Mouse (Mus musculus): ENCODE measurements around the gene Entpd2. TPM values are rescaled to one million over a fixed set of nuclear protein-coding genes. Genes with fewer than 3 reads are reported as not detected.

Gene Entpd2
- polyA plus RNA-seq, 1 experiment from 2014 or later = 3.6 TPM

- ATAC-seq (ENCODE audit: low read depth) = no peak
- Histone ChIP-seq H3K9me3 (ENCODE audit: control insufficient read depth, low read length) (no peaks in the 10 kb centered on the region), H3K9ac (ENCODE audit: low read length) (no peak overlapping the region), H3K27me3 (ENCODE audit: control insufficient read depth, insufficient read depth, low read depth, low read length) (peaks cover 11% of the 10 kb centered on the region), H3K4me1 (replicated peaks; ENCODE audit: control insufficient read depth, insufficient read depth, low read length) (peaks cover 10% of the 10 kb centered on the region), H3K4me2 (ENCODE audit: low read depth, low read length) (no peak overlapping the region), H3K4me3 (ENCODE audit: low read length) (no peak overlapping the region), H3K27ac (ENCODE audit: low read length) (no peak overlapping the region), H3K36me3 (ENCODE audit: control insufficient read depth, insufficient read depth, low read length) (no peaks in the 10 kb centered on the region)
- 63% methylated on average over 11 of the region's 11 CpGs for WGBS
Observed at GRCm38 (mm10) chr2:25432326-25433098, 36.8 kb downstream of the Entpd2 start.

GRCm38 (mm10) chr2:25433101-25433500, 37.4 kb downstream of the Entpd2 start:
- Histone ChIP-seq H3K9me3 (ENCODE audit: control insufficient read depth, low read length) (no peaks in the 10 kb centered on the region), H3K9ac (ENCODE audit: low read length) (no peak overlapping the region), H3K27ac (ENCODE audit: low read length) (no peak overlapping the region), H3K4me3 (ENCODE audit: low read length) (no peak overlapping the region), H3K4me1 (replicated peaks; ENCODE audit: control insufficient read depth, insufficient read depth, low read length) (peaks cover 10% of the 10 kb centered on the region), H3K27me3 (ENCODE audit: control insufficient read depth, insufficient read depth, low read depth, low read length) (peaks cover 11% of the 10 kb centered on the region), H3K4me2 (ENCODE audit: low read depth, low read length) (no peak overlapping the region), H3K36me3 (ENCODE audit: control insufficient read depth, insufficient read depth, low read length) (no peaks in the 10 kb centered on the region)
- 75% methylated on average over 17 of the region's 17 CpGs for WGBS
- no peak for ATAC-seq (ENCODE audit: low read depth)

- no peak for ATAC-seq (ENCODE audit: low read depth)
- H3K27ac ChIP-seq (ENCODE audit: low read length) = no peak overlapping the region
- WGBS = 77% methylated on average over 8 of the region's 8 CpGs
- peaks cover 5% of the 10 kb centered on the region; the same call in 1 of the 2 replicates for H3K4me1 ChIP-seq (replicated peaks; ENCODE audit: control insufficient read depth, insufficient read depth, low read length)
- no peak overlapping the region for H3K4me2 ChIP-seq (ENCODE audit: low read depth, low read length)
- no peak overlapping the region for H3K9ac ChIP-seq (ENCODE audit: low read length)
- H3K4me3 ChIP-seq (ENCODE audit: low read length) = no peak overlapping the region
- no peaks in the 10 kb centered on the region for H3K36me3 ChIP-seq (ENCODE audit: control insufficient read depth, insufficient read depth, low read length)
- no peaks in the 10 kb centered on the region for H3K9me3 ChIP-seq (ENCODE audit: control insufficient read depth, low read length)
- peaks cover 7% of the 10 kb centered on the region for H3K27me3 ChIP-seq (ENCODE audit: control insufficient read depth, insufficient read depth, low read depth, low read length)
Observed at GRCm38 (mm10) chr2:25434292-25434691, 38.6 kb downstream of the Entpd2 start.

GRCm38 (mm10) chr2:25436286-25436820, 40.7 kb downstream of the Entpd2 start:
- Histone ChIP-seq H3K4me3 (ENCODE audit: low read length) (no peak overlapping the region), H3K4me2 (ENCODE audit: low read depth, low read length) (no peak overlapping the region), H3K4me1 (replicated peaks; ENCODE audit: control insufficient read depth, insufficient read depth, low read length) (no peaks in the 10 kb centered on the region), H3K9me3 (ENCODE audit: control insufficient read depth, low read length) (no peaks in the 10 kb centered on the region), H3K36me3 (ENCODE audit: control insufficient read depth, insufficient read depth, low read length) (no peaks in the 10 kb centered on the region), H3K27ac (ENCODE audit: low read length) (no peak overlapping the region), H3K9ac (ENCODE audit: low read length) (no peak overlapping the region), H3K27me3 (ENCODE audit: control insufficient read depth, insufficient read depth, low read depth, low read length) (no peaks in the 10 kb centered on the region)
- 95% methylated on average over 10 of the region's 10 CpGs for WGBS
- no peak for ATAC-seq (ENCODE audit: low read depth)

GRCm38 (mm10) chr2:25441067-25441466, 45.4 kb downstream of the Entpd2 start:
- 78% methylated on average over 20 of the region's 20 CpGs for WGBS
- no peaks in the 10 kb centered on the region for H3K36me3 ChIP-seq (ENCODE audit: control insufficient read depth, insufficient read depth, low read length)

GRCm38 (mm10) chr2:25442682-25443081, 47.0 kb downstream of the Entpd2 start:
- no peaks in the 10 kb centered on the region for H3K9me3 ChIP-seq (ENCODE audit: control insufficient read depth, low read length)
- no peaks in the 10 kb centered on the region for H3K4me1 ChIP-seq (replicated peaks; ENCODE audit: control insufficient read depth, insufficient read depth, low read length)
- no peak overlapping the region for H3K4me3 ChIP-seq (ENCODE audit: low read length)
- H3K27me3 ChIP-seq (ENCODE audit: control insufficient read depth, insufficient read depth, low read depth, low read length) = no peaks in the 10 kb centered on the region
- no peak overlapping the region for H3K9ac ChIP-seq (ENCODE audit: low read length)
- H3K4me2 ChIP-seq (ENCODE audit: low read depth, low read length) = no peak overlapping the region
- ATAC-seq (ENCODE audit: low read depth) = no peak
- no peaks in the 10 kb centered on the region for H3K36me3 ChIP-seq (ENCODE audit: control insufficient read depth, insufficient read depth, low read length)
- no peak overlapping the region for H3K27ac ChIP-seq (ENCODE audit: low read length)
- WGBS = 87% methylated on average over 14 of the region's 14 CpGs

More at GRCm38 (mm10) chr2:25441067-25441466, 45.4 kb downstream of the Entpd2 start:
- no peaks in the 10 kb centered on the region for H3K4me1 ChIP-seq (replicated peaks; ENCODE audit: control insufficient read depth, insufficient read depth, low read length)
- no peak overlapping the region for H3K9ac ChIP-seq (ENCODE audit: low read length)
- no peaks in the 10 kb centered on the region for H3K9me3 ChIP-seq (ENCODE audit: control insufficient read depth, low read length)
- no peak for ATAC-seq (ENCODE audit: low read depth)
- H3K4me3 ChIP-seq (ENCODE audit: low read length) = no peak overlapping the region
- no peak overlapping the region for H3K4me2 ChIP-seq (ENCODE audit: low read depth, low read length)
- H3K27me3 ChIP-seq (ENCODE audit: control insufficient read depth, insufficient read depth, low read depth, low read length) = no peaks in the 10 kb centered on the region
- H3K27ac ChIP-seq (ENCODE audit: low read length) = no peak overlapping the region

Small RNAs within 50 kb of the gene (microRNA-seq; reads per million reads assigned to microRNA genes)
- gene Mir3087 = not detected

Other genes starting within 250 kb of the Entpd2 start
- 9.8 and 10.0 TPM in 2 replicates for gene Nrarp, start 215.1 kb upstream of the Entpd2 start, polyA plus RNA-seq (2015; fragmentation: Nextera tagmentation; extraction: Ambion mirVana)
- 10.0 and 12.5 TPM in 2 replicates for gene Tor4a, start 199.0 kb upstream of the Entpd2 start, polyA plus RNA-seq (2015; fragmentation: Nextera tagmentation; extraction: Ambion mirVana)
- 112 and 113 TPM in 2 replicates for gene Nelfb, start 184.4 kb upstream of the Entpd2 start, polyA plus RNA-seq (2015; fragmentation: Nextera tagmentation; extraction: Ambion mirVana)
- gene Stpg3, start 181.2 kb upstream of the Entpd2 start, polyA plus RNA-seq (2015; fragmentation: Nextera tagmentation; extraction: Ambion mirVana) = 0.15 TPM in 1 of 2 replicates, not detected in the other
- 0.68 TPM in 1 of 2 replicates, not detected in the other for gene Fam166a, start 177.1 kb upstream of the Entpd2 start, polyA plus RNA-seq (2015; fragmentation: Nextera tagmentation; extraction: Ambion mirVana)
- gene Tubb4b, start 171.2 kb upstream of the Entpd2 start, polyA plus RNA-seq (2015; fragmentation: Nextera tagmentation; extraction: Ambion mirVana) = 677 and 731 TPM in 2 replicates
- gene Slc34a3, start 161.5 kb upstream of the Entpd2 start, polyA plus RNA-seq (2015; fragmentation: Nextera tagmentation; extraction: Ambion mirVana) = not detected in 2 replicates
- not detected in 2 replicates for gene Rnf224, start 159.1 kb upstream of the Entpd2 start, polyA plus RNA-seq (2015; fragmentation: Nextera tagmentation; extraction: Ambion mirVana)
- gene Rnf208, start 153.6 kb upstream of the Entpd2 start, polyA plus RNA-seq (2015; fragmentation: Nextera tagmentation; extraction: Ambion mirVana) = 8.3 and 9.1 TPM in 2 replicates
- 0.67 TPM in 1 of 2 replicates, not detected in the other for gene Cysrt1, start 153.4 kb upstream of the Entpd2 start, polyA plus RNA-seq (2015; fragmentation: Nextera tagmentation; extraction: Ambion mirVana)
- gene AL732309.1, start 149.0 kb upstream of the Entpd2 start, polyA plus RNA-seq (2015; fragmentation: Nextera tagmentation; extraction: Ambion mirVana) = 4.5 and 5.9 TPM in 2 replicates
- 20.3 and 22.0 TPM in 2 replicates for gene Tmem203, start 140.4 kb upstream of the Entpd2 start, polyA plus RNA-seq (2015; fragmentation: Nextera tagmentation; extraction: Ambion mirVana)
- 6.4 and 6.5 TPM in 2 replicates for gene Tprn, start 133.3 kb upstream of the Entpd2 start, polyA plus RNA-seq (2015; fragmentation: Nextera tagmentation; extraction: Ambion mirVana)
- gene Ssna1, start 123.4 kb upstream of the Entpd2 start, polyA plus RNA-seq (2015; fragmentation: Nextera tagmentation; extraction: Ambion mirVana) = 219 and 232 TPM in 2 replicates
- gene Anapc2, start 123.4 kb upstream of the Entpd2 start, polyA plus RNA-seq (2015; fragmentation: Nextera tagmentation; extraction: Ambion mirVana) = 136 and 137 TPM in 2 replicates
- not detected in 2 replicates for gene Tmem210, start 107.7 kb upstream of the Entpd2 start, polyA plus RNA-seq (2015; fragmentation: Nextera tagmentation; extraction: Ambion mirVana)
- gene Lrrc26, start 106.0 kb upstream of the Entpd2 start, polyA plus RNA-seq (2015; fragmentation: Nextera tagmentation; extraction: Ambion mirVana) = 6.7 and 9.4 TPM in 2 replicates
- gene Grin1, start 76.7 kb upstream of the Entpd2 start, polyA plus RNA-seq (2015; fragmentation: Nextera tagmentation; extraction: Ambion mirVana) = 0.44 and 0.84 TPM in 2 replicates
- gene Man1b1, start 63.5 kb upstream of the Entpd2 start, polyA plus RNA-seq (2015; fragmentation: Nextera tagmentation; extraction: Ambion mirVana) = 47.8 and 57.4 TPM in 2 replicates
- gene Dpp7, start 39.5 kb upstream of the Entpd2 start, polyA plus RNA-seq (2015; fragmentation: Nextera tagmentation; extraction: Ambion mirVana) = 15.9 and 18.9 TPM in 2 replicates
- 18.8 and 20.2 TPM in 2 replicates for gene Uap1l1, start 30.2 kb upstream of the Entpd2 start, polyA plus RNA-seq (2015; fragmentation: Nextera tagmentation; extraction: Ambion mirVana)
- 39.0 and 39.3 TPM in 2 replicates for gene Sapcd2, start 23.6 kb upstream of the Entpd2 start, polyA plus RNA-seq (2015; fragmentation: Nextera tagmentation; extraction: Ambion mirVana)
- gene Npdc1, start 3.5 kb downstream of the Entpd2 start, polyA plus RNA-seq (2015; fragmentation: Nextera tagmentation; extraction: Ambion mirVana) = 31.6 and 36.5 TPM in 2 replicates
- gene Fut7, start 27.4 kb downstream of the Entpd2 start, polyA plus RNA-seq (2015; fragmentation: Nextera tagmentation; extraction: Ambion mirVana) = 0.10 and 0.15 TPM in 2 replicates
- 4.9 and 5.4 TPM in 2 replicates for gene Abca2, start 32.8 kb downstream of the Entpd2 start, polyA plus RNA-seq (2015; fragmentation: Nextera tagmentation; extraction: Ambion mirVana)
- gene Clic3, start 61.0 kb downstream of the Entpd2 start, polyA plus RNA-seq (2015; fragmentation: Nextera tagmentation; extraction: Ambion mirVana) = 139 and 180 TPM in 2 replicates
- gene Paxx, start 65.2 kb downstream of the Entpd2 start, polyA plus RNA-seq (2015; fragmentation: Nextera tagmentation; extraction: Ambion mirVana) = 37.9 and 44.8 TPM in 2 replicates
- 10.7 and 16.5 TPM in 2 replicates for gene Ptgds, start 74.2 kb downstream of the Entpd2 start, polyA plus RNA-seq (2015; fragmentation: Nextera tagmentation; extraction: Ambion mirVana)
- not detected in 2 replicates for gene Lcn12, start 98.0 kb downstream of the Entpd2 start, polyA plus RNA-seq (2015; fragmentation: Nextera tagmentation; extraction: Ambion mirVana)
- gene Fbxw5, start 104.9 kb downstream of the Entpd2 start, polyA plus RNA-seq (2015; fragmentation: Nextera tagmentation; extraction: Ambion mirVana) = 80.8 and 81.1 TPM in 2 replicates
- 6.5 and 7.3 TPM in 2 replicates for gene C8g, start 105.8 kb downstream of the Entpd2 start, polyA plus RNA-seq (2015; fragmentation: Nextera tagmentation; extraction: Ambion mirVana)
- gene Traf2, start 151.1 kb downstream of the Entpd2 start, polyA plus RNA-seq (2015; fragmentation: Nextera tagmentation; extraction: Ambion mirVana) = 38.2 and 39.1 TPM in 2 replicates
- 319 and 355 TPM in 2 replicates for gene Edf1, start 162.0 kb downstream of the Entpd2 start, polyA plus RNA-seq (2015; fragmentation: Nextera tagmentation; extraction: Ambion mirVana)
- 3.1 and 8.2 TPM in 2 replicates for gene Mamdc4, start 179.0 kb downstream of the Entpd2 start, polyA plus RNA-seq (2015; fragmentation: Nextera tagmentation; extraction: Ambion mirVana)
- 164 and 167 TPM in 2 replicates for gene Phpt1, start 179.3 kb downstream of the Entpd2 start, polyA plus RNA-seq (2015; fragmentation: Nextera tagmentation; extraction: Ambion mirVana)
- gene Ajm1, start 185.9 kb downstream of the Entpd2 start, polyA plus RNA-seq (2015; fragmentation: Nextera tagmentation; extraction: Ambion mirVana) = 0.21 TPM in 1 of 2 replicates, not detected in the other
- gene Rabl6, start 212.6 kb downstream of the Entpd2 start, polyA plus RNA-seq (2015; fragmentation: Nextera tagmentation; extraction: Ambion mirVana) = 60.7 and 61.8 TPM in 2 replicates
- 0.14 and 0.15 TPM in 2 replicates for gene Ccdc183, start 221.8 kb downstream of the Entpd2 start, polyA plus RNA-seq (2015; fragmentation: Nextera tagmentation; extraction: Ambion mirVana)
- gene Tmem141, start 226.1 kb downstream of the Entpd2 start, polyA plus RNA-seq (2015; fragmentation: Nextera tagmentation; extraction: Ambion mirVana) = 30.5 and 35.6 TPM in 2 replicates
- 3.5 and 10.6 TPM in 2 replicates for gene Fcna, start 232.2 kb downstream of the Entpd2 start, polyA plus RNA-seq (2015; fragmentation: Nextera tagmentation; extraction: Ambion mirVana)

Measured in lung, embryonic 16.5 days (tissue).